Mouse (Mus musculus) brain, embryonic 14.5 days (tissue): Measurements from ENCODE around the gene Nell1. TPM values are rescaled to one million over a fixed set of nuclear protein-coding genes. Genes with fewer than 3 reads are reported as not detected.

Experiments
- DNase-seq: peaks from one replicate; pipeline ENCODE4 v3.0.0-alpha.2; 2011; ENCODE audit warnings: low read depth
- CTCF ChIP-seq: fragments of 200-500 bp; IDR thresholded peaks from 2 replicates; pipeline ENCODE4 v1.5.1; 2012; ENCODE audit warnings: inconsistent platforms, mild to moderate bottlenecking, moderate library complexity, borderline replicate concordance; ENCODE audit not compliant: insufficient read depth, insufficient read length; ENCODE audit errors: extremely low read depth
- POLR2A ChIP-seq: fragments of 200-500 bp; IDR thresholded peaks from 2 replicates; pipeline ENCODE4 v1.6.1; 2012; ENCODE audit warnings: mild to moderate bottlenecking, inconsistent platforms, borderline replicate concordance; ENCODE audit not compliant: poor library complexity, insufficient read depth, insufficient read length, severe bottlenecking; ENCODE audit errors: extremely low read depth
- polyA plus RNA-seq: library from polyadenylated mRNA; depleted of rRNA; stranded (reverse); fragments of >200 nt; gene quantifications from 2 replicates; pipeline ENCODE4 v1.2.3, GENCODE M21; 2012

Gene Nell1
- polyA plus RNA-seq, 1 experiment, result 16.9 TPM

GRCm38 (mm10) chr7:50629186-50629585 is 654.5 kb downstream of the Nell1 start:
- no peak for DNase-seq
- TF ChIP-seq CTCF (no peak), POLR2A (no peak)

GRCm38 (mm10) chr7:50633147-50633546 is 658.5 kb downstream of the Nell1 start:
- no peak for DNase-seq
- TF ChIP-seq POLR2A, result no peak
- TF ChIP-seq CTCF, result no peak

- TF ChIP-seq POLR2A, result no peak
- no peak for TF ChIP-seq CTCF
- peak; percentile 25 for DNase-seq
Observed at GRCm38 (mm10) chr7:50672266-50672665, 697.6 kb downstream of the Nell1 start.

- TF ChIP-seq POLR2A, result no peak
- TF ChIP-seq CTCF, result no peak
- DNase-seq, result peak; percentile 8
Observed at GRCm38 (mm10) chr7:50675444-50675843, 700.8 kb downstream of the Nell1 start.

GRCm38 (mm10) chr7:50677511-50677910 is 702.8 kb downstream of the Nell1 start:
- TF ChIP-seq POLR2A (no peak), CTCF (no peak)
- no peak for DNase-seq

GRCm38 (mm10) chr7:50686337-50686736 is 711.7 kb downstream of the Nell1 start:
- TF ChIP-seq CTCF (no peak), POLR2A (no peak)
- DNase-seq, result peak; percentile 5

GRCm38 (mm10) chr7:50725166-50725565 is 750.5 kb downstream of the Nell1 start:
- no peak for DNase-seq
- TF ChIP-seq CTCF (no peak), POLR2A (no peak)

GRCm38 (mm10) chr7:50730951-50731350 is 756.3 kb downstream of the Nell1 start:
- TF ChIP-seq POLR2A (no peak), CTCF (peak; percentile 57; the same call in 1 of the 2 replicates)
- peak; percentile 50 for DNase-seq

- DNase-seq, result no peak
- TF ChIP-seq CTCF (no peak), POLR2A (no peak)
Observed at GRCm38 (mm10) chr7:50755516-50755915, 780.9 kb downstream of the Nell1 start.

- DNase-seq, result peak; percentile 47
- TF ChIP-seq POLR2A (no peak), CTCF (no peak)
Observed at GRCm38 (mm10) chr7:50756409-50756808, 781.7 kb downstream of the Nell1 start.

- no peak for TF ChIP-seq CTCF
- TF ChIP-seq POLR2A, result no peak
- DNase-seq, result no peak
Observed at GRCm38 (mm10) chr7:50773516-50773915, 798.9 kb downstream of the Nell1 start.

GRCm38 (mm10) chr7:50781105-50781504 is 806.4 kb downstream of the Nell1 start:
- no peak for DNase-seq
- TF ChIP-seq CTCF, result no peak
- no peak for TF ChIP-seq POLR2A
